25 mouse cellular contexts compared by ENCODE assay signal in the genomic region with DNA sequence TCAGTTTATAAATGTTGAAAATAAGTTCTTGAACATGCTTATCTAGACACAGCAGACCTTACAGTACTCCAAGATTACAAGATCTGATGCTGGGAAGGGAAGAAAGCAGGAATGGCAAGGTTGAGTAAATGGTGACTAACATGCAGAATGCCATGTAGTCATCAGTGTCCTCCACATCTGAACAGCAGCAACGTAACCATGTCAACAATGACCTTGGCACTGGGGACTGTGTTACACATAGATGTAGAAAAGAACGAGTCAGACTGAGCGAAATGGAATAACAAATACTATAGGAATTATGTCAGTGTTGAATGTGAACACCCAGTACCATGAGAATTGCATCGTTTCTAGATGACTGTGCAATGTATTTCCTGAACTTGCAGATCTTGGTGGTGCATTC.
DNase-seq lines count a peak whose midpoint lies in the region; ATAC-seq and TF ChIP-seq lines count a peak whose summit lies in the region.
"Had no signal": no experiment of that assay in that cellular context is flagged by ENCODE, and none has a peak within 500 bp of the region (broad histone marks: within the 10 kb centered on the region; RNA-seq: fewer than 3 reads in every experiment).

No protein-coding gene starts in this region.

- H3K27ac ChIP-seq in kidney, adult 2 months (ENCODE audit: insufficient read depth, low read depth, low read length), result no peak overlapping the region
- H3K27ac ChIP-seq: embryonic facial prominence, embryonic 10.5 days; embryonic facial prominence, embryonic 13.5 days; forebrain, embryonic 12.5 days; forebrain, embryonic 15.5 days; heart, adult 2 months; hindbrain, embryonic 12.5 days; hindbrain, embryonic 15.5 days had no signal

- in situ Hi-C loops in Patski (cut with MboI; ENCODE audit: low pct_unique_long_range_greater_than_20kb), result loop anchor here (25.0 kb wide), 1 partner anchor 739 kb away; no protein-coding TSS in a partner anchor

- POLR2A ChIA-PET in Patski (lab: Charles Lee), result no interaction called here

- H3K4me1 ChIP-seq in kidney, adult 2 months (ENCODE audit: control insufficient read depth, insufficient read depth, low read length), result no peaks in the 10 kb centered on the region
- H3K4me1 ChIP-seq: embryonic facial prominence, embryonic 10.5 days; embryonic facial prominence, embryonic 13.5 days; forebrain, embryonic 12.5 days; forebrain, embryonic 15.5 days; hindbrain, embryonic 12.5 days; hindbrain, embryonic 15.5 days had no signal

- no peak for TF ChIP-seq CTCF in Patski (IDR thresholded peaks at IDR 0.05)
- TF ChIP-seq CTCF in kidney, adult 2 months (conservative IDR thresholded peaks at IDR 0.05; ENCODE audit: insufficient read depth, insufficient read length, low read depth, low read length), result no peak

- H3K27me3 ChIP-seq in Patski, result no peaks in the 10 kb centered on the region
- H3K27me3 ChIP-seq in kidney, adult 2 months (replicated peaks; ENCODE audit: control insufficient read depth, insufficient read depth, low read length), result no peaks in the 10 kb centered on the region
- H3K27me3 ChIP-seq: CH12.LX; embryonic facial prominence, embryonic 13.5 days; forebrain, embryonic 12.5 days; forebrain, embryonic 15.5 days; hindbrain, embryonic 12.5 days; hindbrain, embryonic 15.5 days had no signal

- CTCF ChIA-PET in Patski (lab: Charles Lee), result no interaction called here

- peak; percentile 79 for ATAC-seq in Patski
- no peak for ATAC-seq in megakaryocyte-erythroid progenitor cell, adult 5-6 weeks (replicated peaks; ENCODE audit: low FRiP score, low TSS enrichment, poor library complexity, severe bottlenecking)
- ATAC-seq: forebrain, embryonic 15.5 days had no signal

- H3K36me3 ChIP-seq in kidney, adult 2 months (ENCODE audit: control insufficient read depth, insufficient read depth, low read length), result no peaks in the 10 kb centered on the region
- H3K36me3 ChIP-seq: embryonic facial prominence, embryonic 10.5 days; embryonic facial prominence, embryonic 13.5 days; forebrain, embryonic 12.5 days; forebrain, embryonic 15.5 days; G1E; hindbrain, embryonic 12.5 days; hindbrain, embryonic 15.5 days had no signal

- TF ChIP-seq POLR2A in kidney, adult 2 months (IDR thresholded peaks at IDR 0.05; ENCODE audit: low read depth, low read length), result no peak

- WGBS in kidney, adult 2 months, result 88% methylated on average over 4 of the region's 4 CpGs

- peak; percentile 52 to 81 for DNase-seq in adrenal gland, adult (ENCODE audit: inconsistent age in 2 of 2, low spot score in 1 of 2)
- no peak for DNase-seq in adrenal gland, postnatal 25 days
- DNase-seq in 3T3-L1 (ENCODE audit: low read depth, low spot score) (peak; percentile 79), Patski (ENCODE audit: low read depth, low spot score) (peak; percentile 24)
- DNase-seq in adrenal gland, postnatal 36 days, result peak; percentile 47 to 52
- no peak for DNase-seq in kidney, adult 2 months
- DNase-seq: B cell, adult 2 months; cerebellum, adult 18-20 months; cerebellum, adult 9-11 months; cerebellum, postnatal 25 days; embryo, embryonic 11 days; gastrocnemius, postnatal 25 days; heart, adult 2 months; kidney, adult 11 months; kidney, adult 9 months had no signal

- no peak overlapping the region for H3K4me3 ChIP-seq in kidney, adult 2 months (ENCODE audit: insufficient read depth, low read depth, low read length)
- H3K4me3 ChIP-seq: embryonic facial prominence, embryonic 10.5 days; embryonic facial prominence, embryonic 13.5 days; erythroblast, embryonic 14.5 days; forebrain, embryonic 12.5 days; forebrain, embryonic 15.5 days; heart, adult 2 months; hindbrain, embryonic 12.5 days; hindbrain, embryonic 15.5 days had no signal

Comparison
In these comparisons a context has a peak if more than half of its experiments do, and no peak if none do; other contexts are left out.
1. DNase-seq: peak in adrenal gland, adult (2 of 2), 3T3-L1 (single experiment), Patski (single experiment) and adrenal gland, postnatal 36 days (2 of 2); none in adrenal gland, postnatal 25 days (single experiment) and kidney, adult 2 months (single experiment).